Mouse (Mus musculus) natural killer cell, adult 2 months (primary cell): ENCODE measurements around the gene Krt39.

Experiments
- DNase-seq, 2 experiments: peaks; one replicate each; pipeline ENCODE4 v3.0.0; 2022; ENCODE audit warnings: low spot score in 2 of 2

The Krt39 gene

GRCm38 (mm10) chr11:99521288-99521860 lies at the start of gene Krt39:
Gene Krt39, minus strand, starts transcription at chr11:99521338.
- no peak for DNase-seq

GRCm38 (mm10) chr11:99566530-99566929 lies 45.4 kb upstream of the Krt39 start, which contains the start of gene Krtap3-1:
Gene Krtap3-1, minus strand, starts transcription at chr11:99566630.
- DNase-seq, result no peak

- no peak for DNase-seq
Observed at GRCm38 (mm10) chr11:99562580-99562979, 41.4 kb upstream of the Krt39 start.

- no peak for DNase-seq
Observed at GRCm38 (mm10) chr11:99559366-99559765, 38.2 kb upstream of the Krt39 start, which contains the start of gene Gm11939. Gene Gm11939, minus strand, starts transcription at chr11:99559466.

- no peak for DNase-seq
Observed at GRCm38 (mm10) chr11:99557976-99558745, 37.0 kb upstream of the Krt39 start.

- no peak for DNase-seq
Observed at GRCm38 (mm10) chr11:99556753-99557152, 35.6 kb upstream of the Krt39 start, which contains the start of gene Krtap3-2. Gene Krtap3-2, minus strand, starts transcription at chr11:99556853.

GRCm38 (mm10) chr11:99556195-99556594 lies 35.1 kb upstream of the Krt39 start:
- no peak for DNase-seq

- no peak for DNase-seq
Observed at GRCm38 (mm10) chr11:99550765-99551164, 29.6 kb upstream of the Krt39 start, which contains the start of gene Krtap3-3. Gene Krtap3-3, minus strand, starts transcription at chr11:99550865.

GRCm38 (mm10) chr11:99547892-99548291 lies 26.8 kb upstream of the Krt39 start:
- no peak for DNase-seq

GRCm38 (mm10) chr11:99539721-99540120 lies 18.6 kb upstream of the Krt39 start:
- DNase-seq, result no peak

GRCm38 (mm10) chr11:99514098-99514497 lies 7.0 kb downstream of the Krt39 start:
- no peak for DNase-seq

GRCm38 (mm10) chr11:99500095-99500805 lies 20.9 kb downstream of the Krt39 start:
- no peak for DNase-seq

- no peak for DNase-seq
Observed at GRCm38 (mm10) chr11:99496460-99496859, 24.7 kb downstream of the Krt39 start.

GRCm38 (mm10) chr11:99494741-99495140 lies 26.4 kb downstream of the Krt39 start:
- DNase-seq, result no peak

GRCm38 (mm10) chr11:99493574-99493850 lies 27.6 kb downstream of the Krt39 start:
- no peak for DNase-seq

GRCm38 (mm10) chr11:99492733-99493573 lies 28.2 kb downstream of the Krt39 start, which contains the start of gene Krt23:
Gene Krt23, minus strand, starts transcription at chr11:99493137.
- no peak for DNase-seq

- DNase-seq, result no peak
Observed at GRCm38 (mm10) chr11:99491040-99491439, 30.1 kb downstream of the Krt39 start.

GRCm38 (mm10) chr11:99490624-99491023 lies 30.5 kb downstream of the Krt39 start:
- no peak for DNase-seq

GRCm38 (mm10) chr11:99489233-99489632 lies 31.9 kb downstream of the Krt39 start:
- DNase-seq, result no peak

- no peak for DNase-seq
Observed at GRCm38 (mm10) chr11:99474981-99475380, 46.2 kb downstream of the Krt39 start.

GRCm38 (mm10) chr11:99473433-99473832 lies 47.7 kb downstream of the Krt39 start:
- no peak for DNase-seq

GRCm38 (mm10) chr11:99472405-99472804 lies 48.7 kb downstream of the Krt39 start:
- no peak for DNase-seq
